Comparison of ENCODE assay signal across 7 mouse cellular contexts in the genomic region with DNA sequence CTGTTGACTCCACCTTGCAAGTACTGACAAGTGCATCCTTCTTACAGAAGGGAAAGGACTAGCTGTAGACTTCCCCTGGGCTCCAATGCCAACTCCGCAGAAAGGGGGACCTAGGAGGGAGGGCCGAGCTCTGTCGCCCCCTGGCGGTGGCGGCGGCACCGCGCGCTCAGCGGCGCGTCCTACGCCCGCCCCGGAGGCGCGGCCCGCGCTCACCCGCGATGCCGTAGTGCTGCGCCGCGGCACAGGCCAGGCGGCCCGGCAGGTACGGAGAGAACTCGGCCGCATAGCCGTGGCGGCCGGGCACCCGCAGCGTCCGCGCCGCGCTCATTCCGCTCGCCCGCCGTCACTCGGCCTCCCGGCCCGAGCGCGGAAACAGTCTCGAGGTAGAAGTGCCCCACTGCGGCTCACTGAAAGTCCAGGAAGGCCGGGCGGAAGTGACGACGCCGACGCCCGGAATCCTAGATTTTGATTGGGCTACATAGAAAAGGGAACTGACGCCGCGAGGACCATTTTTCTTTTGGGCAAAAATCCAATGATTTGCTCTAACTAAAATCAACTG. TPM values are rescaled to one million over a fixed set of nuclear protein-coding genes. Genes with fewer than 3 reads are reported as not detected.
DNase-seq lines count a peak whose midpoint lies in the region; ATAC-seq and TF ChIP-seq lines count a peak whose summit lies in the region.

Gene Pex7 (minus strand): TSS at position 444 of the 559 bp plus-strand sequence.

- peak; percentile 90 for DNase-seq in adrenal gland, postnatal 25 days
- DNase-seq in heart, adult 18-20 months: peak; percentile 95 to 96
- DNase-seq in kidney, adult 2 months: peak; percentile 97
- DNase-seq in spleen, postnatal 10 days (ENCODE audit: low spot score in 2 of 2): peak; percentile 90

- TF ChIP-seq POLR2A in kidney, adult 2 months (IDR thresholded peaks at IDR 0.05; ENCODE audit: low read depth, low read length): peak; percentile 5

- no peaks in the 10 kb centered on the region for H3K36me3 ChIP-seq in embryonic facial prominence, embryonic 12.5 days
- no peaks in the 10 kb centered on the region for H3K36me3 ChIP-seq in kidney, adult 2 months (ENCODE audit: control insufficient read depth, insufficient read depth, low read length)
- no peaks in the 10 kb centered on the region for H3K36me3 ChIP-seq in limb, embryonic 12.5 days
- H3K36me3 ChIP-seq in midbrain, embryonic 16.5 days (ENCODE audit: control insufficient read depth, insufficient read depth, low read length): no peaks in the 10 kb centered on the region

- H3K27me3 ChIP-seq in embryonic facial prominence, embryonic 12.5 days: no peaks in the 10 kb centered on the region
- H3K27me3 ChIP-seq in kidney, adult 2 months (replicated peaks; ENCODE audit: control insufficient read depth, insufficient read depth, low read length): no peaks in the 10 kb centered on the region; the same call in 1 of the 2 replicates
- no peaks in the 10 kb centered on the region for H3K27me3 ChIP-seq in limb, embryonic 12.5 days
- H3K27me3 ChIP-seq in midbrain, embryonic 16.5 days (ENCODE audit: control insufficient read depth, insufficient read depth, low read depth, low read length): no peaks in the 10 kb centered on the region

- H3K4me1 ChIP-seq in embryonic facial prominence, embryonic 12.5 days: no peaks in the 10 kb centered on the region
- H3K4me1 ChIP-seq in kidney, adult 2 months (ENCODE audit: control insufficient read depth, insufficient read depth, low read length): peaks cover 5% of the 10 kb centered on the region; the same call in 1 of the 2 replicates
- peaks cover 11% of the 10 kb centered on the region for H3K4me1 ChIP-seq in limb, embryonic 12.5 days (replicated peaks)
- H3K4me1 ChIP-seq in midbrain, embryonic 16.5 days (ENCODE audit: control insufficient read depth, insufficient read depth, low read length): no peaks in the 10 kb centered on the region; the same call in 1 of the 2 replicates

- peak; percentile 96 for ATAC-seq in embryonic facial prominence, embryonic 12.5 days (ENCODE audit: insufficient number of reproducible peaks, insufficient read depth, low FRiP score, low TSS enrichment)
- peak; percentile 96 for ATAC-seq in limb, embryonic 12.5 days (ENCODE audit: insufficient number of reproducible peaks, insufficient read depth, low FRiP score, low TSS enrichment, low read depth)
- peak; percentile 98 for ATAC-seq in midbrain, embryonic 16.5 days

- peak within 1 kb of the TSS; percentile 62 for H3K4me3 ChIP-seq in embryonic facial prominence, embryonic 12.5 days
- H3K4me3 ChIP-seq in kidney, adult 2 months (ENCODE audit: insufficient read depth, low read depth, low read length): peak within 1 kb of the TSS; percentile 61
- peak within 1 kb of the TSS; percentile 75 for H3K4me3 ChIP-seq in limb, embryonic 12.5 days (replicated peaks)
- H3K4me3 ChIP-seq in midbrain, embryonic 16.5 days (ENCODE audit: low read depth, low read length): peak within 1 kb of the TSS; percentile 64

- under 1% methylated on average over 59 of the region's 60 CpGs for WGBS in embryonic facial prominence, embryonic 12.5 days
- 2% methylated on average over 60 of the region's 60 CpGs for WGBS in kidney, adult 2 months
- WGBS in limb, embryonic 12.5 days: under 1% methylated on average over 60 of the region's 60 CpGs
- under 1% methylated on average over 60 of the region's 60 CpGs for WGBS in midbrain, embryonic 16.5 days

- peak within 1 kb of the TSS; percentile 94 for H3K27ac ChIP-seq in embryonic facial prominence, embryonic 12.5 days
- peak within 1 kb of the TSS; percentile 80 for H3K27ac ChIP-seq in kidney, adult 2 months (ENCODE audit: insufficient read depth, low read depth, low read length)
- peak within 1 kb of the TSS; percentile 97 for H3K27ac ChIP-seq in limb, embryonic 12.5 days
- H3K27ac ChIP-seq in midbrain, embryonic 16.5 days (ENCODE audit: low read length): peak within 1 kb of the TSS; percentile 95

- no peaks in the 10 kb centered on the region for H3K9me3 ChIP-seq in embryonic facial prominence, embryonic 12.5 days
- no peaks in the 10 kb centered on the region for H3K9me3 ChIP-seq in limb, embryonic 12.5 days
- no peaks in the 10 kb centered on the region for H3K9me3 ChIP-seq in midbrain, embryonic 16.5 days (replicated peaks; ENCODE audit: control insufficient read depth, low read length, poor library complexity, severe bottlenecking)

- peak; percentile 85 for TF ChIP-seq CTCF in kidney, adult 2 months (conservative IDR thresholded peaks at IDR 0.05; ENCODE audit: insufficient read depth, insufficient read length, low read depth, low read length)

- H3K4me2 ChIP-seq in embryonic facial prominence, embryonic 12.5 days (replicated peaks): peak within 1 kb of the TSS; percentile 31
- H3K4me2 ChIP-seq in limb, embryonic 12.5 days: peak within 1 kb of the TSS; percentile 26
- peak within 1 kb of the TSS; percentile 41 for H3K4me2 ChIP-seq in midbrain, embryonic 16.5 days (ENCODE audit: low read length)

- H3K9ac ChIP-seq in embryonic facial prominence, embryonic 12.5 days: peak within 1 kb of the TSS; percentile 64
- H3K9ac ChIP-seq in limb, embryonic 12.5 days (replicated peaks): peak within 1 kb of the TSS; percentile 89
- peak within 1 kb of the TSS; percentile 79 for H3K9ac ChIP-seq in midbrain, embryonic 16.5 days (ENCODE audit: low read depth, low read length)

RNA-seq across cellular contexts. Expression of gene Pex7, which starts in this region (rescaled TPM):
- 47.3 and 57.8 TPM in 2 replicates for total RNA-seq in adrenal gland, postnatal 25 days (2021)
- polyA plus RNA-seq in embryonic facial prominence, embryonic 12.5 days (2016; fragmentation: Nextera tagmentation; extraction: Ambion mirVana): 21.3 and 21.6 TPM in 2 replicates
- 10 to 100 TPM; 35.9 to 38.7 TPM for total RNA-seq in heart, adult 18-20 months (2021)
- 87.4 and 90.9 TPM in 2 replicates for polyA plus RNA-seq in kidney, adult 2 months (2012; rRNA removed)
- polyA plus RNA-seq in limb, embryonic 12.5 days (2016; fragmentation: Nextera tagmentation; extraction: Ambion mirVana): 20.8 and 21.2 TPM in 2 replicates
- polyA plus RNA-seq in midbrain, embryonic 16.5 days (2015; fragmentation: Nextera tagmentation; extraction: Ambion mirVana): 26.0 and 32.8 TPM in 2 replicates

Comparison
In these comparisons a context has a peak if more than half of its experiments do, and no peak if none do; other contexts are left out.
1. Peak in every context shown above with its lines: DNase-seq, ATAC-seq, H3K4me3 ChIP-seq and H3K27ac ChIP-seq.